Mouse (Mus musculus) MEL-GATA-1-ER (cell line): ENCODE measurements around the gene Abca13.
"Not testable (repeated sequence)": the region's sequence is repeated elsewhere in the genome, so short reads cannot be mapped to it uniquely, and the experiment has no call there.

Experiments used
- DNase-seq: peaks from one replicate; pipeline ENCODE4 v3.0.0-alpha.2; 2012; ENCODE audit warnings: low read depth; ENCODE audit errors: extremely low read depth

The Abca13 gene

GRCm38 (mm10) chr11:9191555-9192131 lies at the start of gene Abca13:
Abca13 (plus strand) TSS chr11:9191942.
- DNase-seq = no peak

GRCm38 (mm10) chr11:9145113-9145512 lies 46.6 kb upstream of the Abca13 start:
- no peak for DNase-seq

GRCm38 (mm10) chr11:9146115-9146514 lies 45.6 kb upstream of the Abca13 start:
- no peak for DNase-seq

GRCm38 (mm10) chr11:9146683-9147082 lies 45.1 kb upstream of the Abca13 start:
- no peak for DNase-seq

- DNase-seq = no peak
Measured at GRCm38 (mm10) chr11:9148206-9148605, 43.5 kb upstream of the Abca13 start.

GRCm38 (mm10) chr11:9150403-9150802 lies 41.3 kb upstream of the Abca13 start:
- not testable (repeated sequence) for DNase-seq

GRCm38 (mm10) chr11:9159953-9160352 lies 31.8 kb upstream of the Abca13 start:
- no peak for DNase-seq

- no peak for DNase-seq
Measured at GRCm38 (mm10) chr11:9167331-9167730, 24.4 kb upstream of the Abca13 start.

- DNase-seq = no peak
Measured at GRCm38 (mm10) chr11:9181477-9181876, 10.3 kb upstream of the Abca13 start.

- DNase-seq = not testable (repeated sequence)
Measured at GRCm38 (mm10) chr11:9189471-9189870, 2.3 kb upstream of the Abca13 start.

GRCm38 (mm10) chr11:9190772-9191554 lies 779 bp upstream of the Abca13 start:
- DNase-seq = no peak

GRCm38 (mm10) chr11:9194861-9195260 lies 3.1 kb downstream of the Abca13 start:
- DNase-seq = no peak

- DNase-seq = no peak
Measured at GRCm38 (mm10) chr11:9199868-9200267, 8.1 kb downstream of the Abca13 start.

GRCm38 (mm10) chr11:9210707-9211106 lies 19.0 kb downstream of the Abca13 start:
- DNase-seq = no peak

- no peak for DNase-seq
Measured at GRCm38 (mm10) chr11:9213580-9213979, 21.8 kb downstream of the Abca13 start.

- DNase-seq = no peak
Measured at GRCm38 (mm10) chr11:9216252-9216651, 24.5 kb downstream of the Abca13 start.

- no peak for DNase-seq
Measured at GRCm38 (mm10) chr11:9220501-9220900, 28.8 kb downstream of the Abca13 start.

GRCm38 (mm10) chr11:9221646-9222045 lies 29.9 kb downstream of the Abca13 start:
- DNase-seq = no peak

GRCm38 (mm10) chr11:9226399-9226798 lies 34.7 kb downstream of the Abca13 start:
- DNase-seq = no peak

GRCm38 (mm10) chr11:9249627-9250026 lies 57.9 kb downstream of the Abca13 start:
- not testable (repeated sequence) for DNase-seq

GRCm38 (mm10) chr11:9263072-9263471 lies 71.3 kb downstream of the Abca13 start:
- not testable (repeated sequence) for DNase-seq

- no peak for DNase-seq
Measured at GRCm38 (mm10) chr11:9269090-9269489, 77.3 kb downstream of the Abca13 start.

- DNase-seq = no peak
Measured at GRCm38 (mm10) chr11:9285204-9285603, 93.5 kb downstream of the Abca13 start.
